Comparison of ENCODE assay signal across 12 mouse cellular contexts in the genomic region with DNA sequence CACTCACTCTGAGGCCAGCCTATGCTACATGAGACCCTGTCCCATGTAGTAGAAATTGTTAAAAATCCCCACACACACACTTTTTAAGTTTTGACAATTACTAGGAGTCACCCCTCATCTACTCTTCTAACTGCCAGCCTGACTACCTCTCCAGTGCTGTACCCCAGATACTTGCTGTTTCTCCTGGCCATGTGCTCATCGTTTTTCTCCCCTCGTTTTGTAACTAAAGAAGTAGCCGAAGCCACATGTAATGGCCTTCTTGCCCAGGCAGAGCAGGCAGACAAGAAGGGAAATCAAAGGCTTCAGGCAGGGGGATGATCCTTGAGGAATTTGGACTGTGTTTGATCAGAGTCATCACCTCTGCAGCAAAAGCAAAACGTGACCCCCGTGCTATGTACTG.
"Had no signal": no experiment of that assay in that cellular context is flagged by ENCODE, and none has a peak within 500 bp of the region (broad histone marks: within the 10 kb centered on the region; RNA-seq: fewer than 3 reads in every experiment).

No protein-coding gene starts in this region.

- H3K9ac ChIP-seq: heart, embryonic 13.5 days; heart, embryonic 15.5 days; hindbrain, embryonic 13.5 days; hindbrain, embryonic 15.5 days; kidney, embryonic 15.5 days; limb, embryonic 13.5 days; limb, embryonic 15.5 days; liver, embryonic 12.5 days; liver, embryonic 14.5 days had no signal

- H3K27ac ChIP-seq: heart, embryonic 13.5 days; heart, embryonic 15.5 days; hindbrain, embryonic 13.5 days; hindbrain, embryonic 15.5 days; hindbrain, postnatal 0 days; kidney, embryonic 15.5 days; kidney, postnatal 0 days; limb, embryonic 13.5 days; limb, embryonic 15.5 days; liver, embryonic 12.5 days; liver, embryonic 14.5 days had no signal

- H3K4me3 ChIP-seq: heart, embryonic 13.5 days; heart, embryonic 15.5 days; hindbrain, embryonic 13.5 days; hindbrain, embryonic 15.5 days; kidney, embryonic 15.5 days; limb, embryonic 13.5 days; limb, embryonic 15.5 days; liver, embryonic 12.5 days had no signal

- H3K4me1 ChIP-seq: heart, embryonic 13.5 days; heart, embryonic 15.5 days; hindbrain, embryonic 13.5 days; hindbrain, embryonic 15.5 days; limb, embryonic 15.5 days; liver, embryonic 12.5 days had no signal

- H3K27me3 ChIP-seq: heart, embryonic 13.5 days; heart, embryonic 15.5 days; hindbrain, embryonic 13.5 days; hindbrain, embryonic 15.5 days; kidney, embryonic 15.5 days; limb, embryonic 13.5 days; limb, embryonic 15.5 days; liver, embryonic 12.5 days had no signal

- H3K36me3 ChIP-seq: heart, embryonic 13.5 days; heart, embryonic 15.5 days; hindbrain, embryonic 13.5 days; hindbrain, embryonic 15.5 days; kidney, embryonic 15.5 days; limb, embryonic 13.5 days; limb, embryonic 15.5 days; liver, embryonic 12.5 days had no signal

- H3K9me3 ChIP-seq: heart, embryonic 13.5 days; heart, embryonic 15.5 days; hindbrain, embryonic 13.5 days; hindbrain, embryonic 15.5 days; kidney, embryonic 15.5 days; limb, embryonic 13.5 days; limb, embryonic 15.5 days; liver, embryonic 12.5 days had no signal

- H3K4me2 ChIP-seq: heart, embryonic 11.5 days; heart, embryonic 13.5 days; heart, embryonic 15.5 days; hindbrain, embryonic 13.5 days; hindbrain, embryonic 15.5 days; kidney, embryonic 15.5 days; limb, embryonic 13.5 days; limb, embryonic 15.5 days; liver, embryonic 12.5 days had no signal

- ATAC-seq: hindbrain, postnatal 0 days; liver, embryonic 12.5 days had no signal
